Mouse (Mus musculus) left cerebral cortex, postnatal 10 days (tissue): ENCODE data around the gene Gimap7. TPM values are rescaled to one million over a fixed set of nuclear protein-coding genes. Genes with fewer than 3 reads are reported as not detected.
"Not testable (repeated sequence)": the region's sequence is repeated elsewhere in the genome, so short reads cannot be mapped to it uniquely, and the experiment has no call there.

ENCODE experiments used
- DNase-seq, 2 experiments: peaks; one replicate each; pipeline ENCODE4 v3.0.0; 2021 to 2022; ENCODE audit warnings: low spot score in 2 of 2, mixed read lengths in 1 of 2; ENCODE audit errors: extremely low spot score in 1 of 2
- intact Hi-C: fragments of 180-260 bp; cut with DNase I; formaldehyde crosslinking; loops from one replicate; pipeline ENCODE4 v1.15.1; 2025
- total RNA-seq, 2 experiments: library from RNA; stranded (reverse); gene quantifications; 2 replicates each; pipeline ENCODE4 v1.2.3; 2021

Gene Gimap7
- not detected for total RNA-seq

DNA sequence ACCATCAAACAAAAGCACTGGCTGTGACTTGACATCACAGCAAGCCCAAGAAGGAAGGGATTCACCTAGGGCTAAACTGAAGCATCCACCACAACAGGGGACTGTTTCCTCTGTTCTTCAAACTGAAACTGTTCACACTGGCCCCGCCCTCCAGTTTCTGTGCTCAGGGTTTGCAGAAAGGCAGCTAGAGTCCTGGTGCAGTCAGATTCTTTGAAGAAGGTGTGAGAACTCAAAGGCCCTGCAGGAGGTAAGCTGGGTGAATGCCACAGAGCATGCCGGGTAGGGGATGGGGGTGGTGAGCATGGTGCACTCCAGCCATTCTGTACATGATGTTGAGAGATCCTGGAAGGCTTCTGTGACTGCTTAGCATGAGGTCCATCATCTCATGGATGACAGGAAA is at the start of gene Gimap7, which contains the start of gene Gm28053:
Gene Gimap7, plus strand, starts transcription at position 167 of the 400 bp plus-strand sequence.
Gene Gm28053, plus strand, starts transcription at position 153 of the 400 bp plus-strand sequence.
- intact Hi-C loops: no loop called here
- DNase-seq: no peak

DNA sequence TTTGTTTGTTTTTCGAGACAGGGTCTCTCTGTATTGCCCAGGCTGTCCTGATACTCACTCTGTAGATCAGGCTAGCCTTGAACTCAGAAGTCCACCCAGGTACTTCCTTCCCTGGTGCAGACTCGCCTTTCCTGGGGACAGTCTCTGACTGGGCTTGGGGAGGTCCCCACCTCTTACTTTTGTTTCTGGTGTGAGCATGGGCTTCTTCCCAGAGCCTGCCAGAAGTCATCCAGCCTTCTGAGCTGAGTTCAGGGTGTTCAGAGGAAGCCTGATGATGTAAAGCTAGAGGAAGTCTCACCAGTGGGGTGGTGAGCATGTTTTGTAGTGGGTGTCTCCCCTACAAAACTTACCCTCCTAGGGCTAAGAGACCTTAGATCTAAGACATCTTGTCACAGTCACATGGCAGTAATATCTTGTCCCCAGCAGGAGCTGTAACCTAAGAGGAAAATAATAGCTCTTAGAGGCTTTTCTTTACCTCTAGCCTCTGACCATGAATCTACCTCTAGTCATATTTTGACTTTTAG is 48.9 kb upstream of the Gimap7 start:
- intact Hi-C loops: no loop called here

DNA sequence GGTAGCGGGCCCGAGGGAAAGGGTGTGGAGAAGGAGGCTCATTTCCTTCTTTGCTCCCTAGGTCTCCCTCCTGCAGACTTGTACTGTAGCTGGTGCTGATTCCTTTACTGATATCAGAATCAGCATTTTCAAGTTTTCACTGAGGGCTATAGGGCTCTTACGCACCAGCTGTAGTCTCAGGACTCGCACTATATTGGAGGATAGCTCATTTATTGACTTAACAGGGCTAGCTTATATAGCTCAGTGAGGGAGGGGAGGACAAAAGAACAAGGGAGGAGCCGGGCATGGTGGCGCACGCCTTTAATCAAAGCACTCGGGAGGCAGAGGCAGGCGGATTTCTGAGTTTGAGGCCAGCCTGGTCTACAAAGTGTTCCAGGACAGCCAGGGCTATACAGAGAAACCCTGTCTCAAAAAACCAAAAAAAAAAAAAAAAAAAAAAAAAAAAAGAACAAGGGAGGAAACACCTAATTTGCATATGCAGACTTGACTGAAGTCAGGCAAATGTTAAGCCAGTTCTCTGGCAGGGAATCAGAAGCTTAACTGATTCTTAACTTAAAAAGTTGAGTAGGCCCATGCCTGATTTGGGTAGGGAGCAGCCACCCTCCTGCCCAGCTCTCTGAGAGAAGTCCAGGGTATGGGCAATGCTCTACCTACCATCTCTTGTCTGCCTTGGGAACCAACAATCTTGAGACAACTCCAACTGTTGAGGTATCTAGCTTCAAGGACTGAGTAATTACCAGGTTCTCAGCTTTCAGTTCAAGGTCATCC is 43.9 kb upstream of the Gimap7 start:
- DNase-seq: no peak
- intact Hi-C loops: no loop called here

More for the DNA sequence above, 48.9 kb upstream of the Gimap7 start:
- no peak for DNase-seq

DNA sequence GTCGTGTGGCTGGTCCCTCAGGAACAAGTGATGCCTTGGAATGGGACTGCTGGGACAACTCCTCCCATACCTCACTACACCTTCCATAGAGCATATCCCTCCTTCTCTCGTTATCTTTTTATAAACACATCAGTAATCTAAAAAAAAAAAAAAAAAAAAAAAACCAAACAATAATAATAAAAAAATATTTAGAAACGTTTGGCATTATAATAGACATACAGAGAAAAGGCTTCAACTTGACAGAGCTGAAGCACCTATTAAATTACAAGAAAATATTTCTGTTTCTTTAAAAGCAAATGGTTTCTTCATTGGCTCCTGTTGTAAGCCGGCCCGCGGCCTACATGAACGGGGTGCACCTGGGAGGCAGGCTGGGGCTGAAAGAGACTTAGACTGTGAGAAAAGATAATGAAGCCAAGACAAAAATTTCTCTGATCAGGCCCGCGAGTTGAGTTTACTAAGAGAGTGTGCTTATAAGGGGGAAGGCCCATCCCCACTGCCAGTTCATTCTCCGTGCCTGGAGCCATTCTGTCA is 43.0 kb upstream of the Gimap7 start:
- intact Hi-C loops: no loop called here
- no peak for DNase-seq

DNA sequence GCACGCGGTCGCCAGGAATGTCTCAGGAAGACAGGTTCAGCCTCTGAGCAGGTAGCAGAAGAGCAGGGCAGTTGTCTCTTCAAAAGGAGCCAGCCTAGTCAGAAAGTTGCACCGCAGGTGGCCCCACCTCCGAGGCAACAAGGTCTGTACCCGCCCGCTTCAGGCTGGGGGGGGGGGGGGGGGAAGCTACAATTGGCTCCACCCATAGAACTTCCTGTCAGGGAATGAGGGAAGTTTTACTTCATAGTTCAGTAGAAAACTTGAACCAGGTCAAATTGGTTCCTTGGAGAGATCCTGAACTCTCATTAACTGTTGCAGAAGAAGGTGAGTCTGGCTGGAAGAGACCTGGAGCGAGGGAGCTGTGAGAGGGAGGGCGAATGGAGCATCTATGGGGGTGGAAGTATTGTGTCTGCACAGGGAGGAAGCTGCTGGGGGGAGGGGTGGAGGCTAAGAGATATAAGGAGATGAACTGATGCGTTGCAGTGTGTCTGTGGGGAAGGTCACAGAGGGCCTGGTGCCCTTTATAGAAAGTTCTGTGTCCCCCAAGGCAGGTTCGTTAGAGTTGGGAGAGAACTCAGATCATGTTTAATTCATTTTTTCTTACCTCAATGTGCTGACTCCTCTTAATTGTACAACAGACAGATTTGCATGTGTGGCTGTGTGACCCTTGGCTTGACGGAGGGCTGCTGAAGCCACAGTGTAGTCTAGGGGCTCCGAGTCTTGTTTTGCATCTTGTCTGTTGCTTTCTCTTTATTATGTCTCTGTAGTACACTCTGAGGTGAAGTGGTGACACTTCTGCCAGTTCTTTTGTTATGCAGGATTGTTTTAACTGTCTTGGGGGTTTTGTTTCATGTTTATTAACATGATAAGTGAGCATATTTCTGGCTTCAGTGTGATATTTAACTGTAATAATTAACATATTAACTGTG is 42.2 kb upstream of the Gimap7 start, which contains the start of gene Gimap9:
Gene Gimap9, plus strand, starts transcription at position 199 of the 929 bp plus-strand sequence.
- intact Hi-C loops: no loop called here
- peak in 1 of 2 experiments; percentile 36 for DNase-seq

DNA sequence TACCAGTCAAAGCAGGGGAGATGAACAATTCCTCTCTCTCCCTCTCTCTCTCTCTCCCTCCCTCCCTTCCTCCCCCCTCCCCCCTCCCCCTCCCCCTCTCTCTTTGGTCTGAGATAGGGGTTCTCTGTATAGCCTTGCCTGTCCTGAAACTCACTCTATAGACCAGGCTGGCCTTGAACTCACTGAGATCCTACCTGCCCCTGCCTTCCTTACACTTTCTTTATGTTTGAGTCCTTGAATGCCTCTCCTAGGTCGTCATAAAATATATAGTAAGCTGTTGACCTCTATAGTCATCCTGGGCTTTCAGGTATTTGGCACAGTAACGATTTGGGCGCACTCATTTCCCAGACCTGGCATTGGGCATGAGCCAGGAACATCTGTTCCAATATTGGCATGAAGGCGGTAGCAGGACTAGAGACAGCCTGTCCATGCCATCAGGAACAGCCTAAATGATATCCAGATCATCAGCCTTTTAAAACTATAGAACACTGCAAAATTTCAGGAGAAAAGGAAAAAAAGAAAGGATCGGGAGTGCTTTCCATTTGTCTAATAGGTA is 41.5 kb upstream of the Gimap7 start:
- intact Hi-C loops: no loop called here
- no peak for DNase-seq

DNA sequence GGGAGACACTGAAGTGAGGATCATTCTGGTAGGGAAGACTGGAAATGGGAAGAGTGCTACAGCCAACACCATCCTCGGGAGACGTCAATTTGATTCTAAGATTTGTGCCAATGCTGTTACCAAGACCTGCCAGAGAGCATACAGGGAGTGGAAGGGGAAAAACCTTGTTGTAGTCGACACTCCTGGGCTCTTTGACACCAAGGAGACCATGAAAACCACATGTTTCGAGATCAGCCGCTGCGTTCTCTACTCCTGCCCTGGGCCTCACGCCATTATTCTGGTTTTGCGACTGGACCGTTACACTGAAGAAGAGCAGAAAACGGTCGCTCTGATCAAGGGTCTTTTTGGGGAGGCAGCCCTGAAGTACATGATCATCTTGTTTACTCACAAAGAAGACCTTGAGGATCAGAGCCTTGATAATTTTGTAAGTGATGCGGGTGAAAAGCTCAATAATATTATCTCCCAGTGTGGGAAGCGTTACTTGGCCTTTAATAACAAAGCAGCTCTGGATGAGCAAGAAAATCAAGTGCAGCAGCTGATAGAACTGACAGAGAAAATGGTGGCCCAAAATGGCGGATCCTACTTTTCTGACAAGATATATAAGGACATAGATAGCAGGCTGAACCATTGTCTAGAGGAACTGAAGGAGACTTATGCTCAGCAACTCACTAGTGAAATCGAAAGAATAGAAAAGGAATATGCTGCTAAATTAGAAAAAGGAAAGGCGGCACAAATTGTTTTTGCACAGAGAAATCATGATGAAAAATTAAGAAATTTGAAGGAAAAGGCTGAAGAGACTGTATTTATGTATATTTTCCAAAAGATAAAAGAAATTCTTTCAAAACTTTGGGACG is 40.7 kb upstream of the Gimap7 start:
- DNase-seq: no peak
- intact Hi-C loops: no loop called here

DNA sequence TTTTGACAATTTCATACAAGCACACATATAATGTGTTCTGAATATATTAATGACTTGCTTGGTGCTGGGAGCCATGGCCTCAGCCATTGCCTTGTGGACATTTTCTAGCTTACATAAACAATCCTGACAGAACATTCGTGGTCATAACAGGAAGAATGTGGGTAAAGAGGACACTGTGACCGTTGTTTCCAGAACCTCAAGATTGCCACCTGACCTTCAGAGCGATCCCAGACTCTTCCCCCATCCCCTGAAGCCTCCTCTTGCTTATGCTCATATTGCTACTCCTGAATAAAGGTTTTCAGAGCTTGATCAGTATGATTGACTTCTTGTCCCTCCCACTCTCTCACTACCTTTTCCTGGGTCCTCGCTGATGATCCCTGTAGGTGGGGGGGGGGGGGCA is 40.0 kb upstream of the Gimap7 start:
- intact Hi-C loops: no loop called here
- DNase-seq: no peak

DNA sequence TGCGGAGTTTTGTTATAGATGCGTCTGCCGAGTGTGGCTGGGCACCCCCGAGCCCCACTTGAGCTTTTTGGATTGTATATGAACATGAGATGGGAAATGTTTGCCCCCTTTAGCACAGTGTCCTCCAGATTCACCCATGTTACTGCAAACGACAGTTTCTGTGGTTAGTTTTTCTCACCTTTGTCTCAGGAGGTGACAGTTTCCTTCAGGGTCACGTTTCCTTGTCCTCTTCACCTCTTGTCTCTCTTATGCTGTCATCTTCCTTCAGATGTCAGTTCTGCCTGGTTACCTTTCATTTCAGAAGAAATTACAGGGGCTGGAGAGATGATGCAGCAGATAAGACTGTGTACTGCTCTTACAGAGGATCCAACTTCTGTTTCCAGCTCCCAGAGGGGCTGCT is 38.7 kb upstream of the Gimap7 start:
- intact Hi-C loops: no loop called here
- no peak for DNase-seq

DNA sequence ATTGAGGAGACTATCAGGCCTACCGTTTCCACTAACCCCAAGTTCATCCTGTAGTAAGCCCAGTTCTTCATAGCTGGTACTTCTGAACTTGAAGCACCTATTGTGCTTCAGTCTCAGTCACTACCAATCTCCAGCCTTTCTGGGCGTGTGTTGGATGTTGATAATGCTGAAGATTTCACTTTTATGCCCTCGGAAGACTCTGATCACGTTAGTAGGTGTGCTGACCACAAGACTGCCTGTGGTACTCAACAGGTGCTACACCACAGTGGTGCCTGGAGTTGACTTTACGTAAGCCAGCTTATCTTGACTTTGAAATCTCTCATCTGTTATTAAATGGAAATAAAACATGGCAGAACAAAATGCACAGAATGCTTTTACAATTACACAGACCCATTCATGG is 38.0 kb upstream of the Gimap7 start:
- DNase-seq: no peak
- intact Hi-C loops: no loop called here

DNA sequence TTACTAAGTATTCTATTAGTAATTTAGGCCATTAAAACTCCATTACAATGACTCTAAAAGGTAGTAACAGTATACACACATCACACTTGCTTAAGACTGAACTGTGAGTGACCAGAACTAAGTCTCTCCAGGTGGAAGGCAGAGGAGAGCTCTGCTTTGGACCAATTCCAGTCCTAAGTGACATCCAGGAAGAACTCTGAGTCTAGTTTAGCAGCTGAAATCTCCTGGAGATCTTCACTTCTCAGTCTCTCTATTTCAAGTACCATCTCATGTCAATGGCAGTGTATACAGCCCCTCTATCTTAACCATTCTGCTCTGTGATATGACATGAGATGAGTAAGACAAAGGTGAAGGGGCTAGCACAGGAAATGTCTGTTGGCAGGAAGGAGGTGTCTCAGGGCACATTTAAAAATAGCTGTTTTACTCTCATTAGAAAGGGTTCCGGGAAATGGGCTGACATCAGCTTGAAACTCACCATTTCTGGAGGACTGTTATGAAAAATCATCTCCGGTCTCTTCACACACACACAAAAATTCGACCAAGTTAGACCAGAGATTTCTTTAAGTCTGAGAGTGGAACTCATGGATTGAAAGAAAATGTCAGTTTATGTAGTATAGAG is 36.8 kb upstream of the Gimap7 start:
- intact Hi-C loops: no loop called here
- no peak for DNase-seq

DNA sequence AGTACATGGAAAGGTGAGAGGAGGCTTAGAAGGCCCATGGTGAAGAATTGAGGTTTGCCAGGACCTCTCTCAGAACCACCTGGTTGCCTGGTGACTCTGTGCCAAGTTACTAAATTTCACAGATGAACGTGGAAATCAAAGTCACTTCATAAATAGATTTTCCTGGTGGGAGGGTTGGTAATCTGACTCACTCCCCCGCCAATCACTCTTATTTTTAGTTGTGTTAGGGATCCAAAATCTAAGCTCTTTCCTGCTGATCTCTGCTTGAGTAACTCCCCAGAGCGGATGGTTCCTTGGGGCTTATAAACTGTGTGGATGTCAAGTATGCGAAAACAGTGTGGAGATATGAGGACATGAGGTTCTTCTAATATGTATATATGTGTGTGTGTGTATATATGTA is 36.1 kb upstream of the Gimap7 start:
- DNase-seq: no peak
- intact Hi-C loops: no loop called here

DNA sequence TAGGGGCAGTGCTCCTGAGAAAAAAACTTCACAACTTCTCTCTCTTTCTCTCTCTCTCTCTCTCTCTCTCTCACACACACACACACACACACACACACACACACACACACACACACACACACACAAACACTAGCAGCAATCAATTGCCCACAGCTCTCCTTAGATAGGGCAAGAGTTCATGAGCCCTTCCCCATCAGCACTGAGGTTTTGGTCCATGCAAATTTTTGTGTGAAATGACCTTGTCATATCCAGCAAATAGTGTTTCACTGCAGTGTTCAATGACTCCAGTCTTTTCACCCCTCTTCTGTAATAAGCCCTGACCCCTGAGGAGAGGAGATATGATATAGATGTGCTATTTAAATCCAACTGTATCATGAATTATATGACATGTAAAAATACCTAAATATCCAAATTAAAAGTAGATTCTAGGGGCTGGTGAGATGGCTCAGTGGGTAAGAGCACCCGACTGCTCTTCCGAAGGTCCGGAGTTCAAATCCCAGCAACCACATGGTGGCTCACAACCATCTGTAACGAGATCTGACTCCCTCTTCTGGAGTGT is 35.1 kb upstream of the Gimap7 start:
- intact Hi-C loops, DNase-seq: not testable (repeated sequence)

DNA sequence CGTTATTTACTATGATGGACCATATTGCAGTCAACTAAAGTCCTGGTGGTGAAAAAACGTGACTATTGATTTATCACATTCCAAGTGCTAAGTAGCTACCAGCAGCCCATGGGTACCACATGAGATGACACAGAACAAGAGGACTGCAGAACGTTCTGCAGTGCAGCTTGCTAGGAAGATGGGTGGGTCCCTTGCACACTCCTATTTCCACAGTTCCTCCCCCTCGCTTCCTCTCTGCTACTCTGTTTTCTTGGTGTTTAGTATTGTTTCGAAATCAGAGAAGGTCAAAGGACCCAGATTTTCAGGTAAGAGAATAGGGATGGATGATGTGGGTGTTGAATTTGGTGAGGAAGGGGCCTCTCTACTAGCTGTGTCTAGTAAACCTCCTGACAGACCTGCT is 34.1 kb upstream of the Gimap7 start, which contains the start of gene Gimap4:
Gene Gimap4, plus strand, starts transcription at position 231 of the 400 bp plus-strand sequence.
- intact Hi-C loops: no loop called here
- DNase-seq: no peak

DNA sequence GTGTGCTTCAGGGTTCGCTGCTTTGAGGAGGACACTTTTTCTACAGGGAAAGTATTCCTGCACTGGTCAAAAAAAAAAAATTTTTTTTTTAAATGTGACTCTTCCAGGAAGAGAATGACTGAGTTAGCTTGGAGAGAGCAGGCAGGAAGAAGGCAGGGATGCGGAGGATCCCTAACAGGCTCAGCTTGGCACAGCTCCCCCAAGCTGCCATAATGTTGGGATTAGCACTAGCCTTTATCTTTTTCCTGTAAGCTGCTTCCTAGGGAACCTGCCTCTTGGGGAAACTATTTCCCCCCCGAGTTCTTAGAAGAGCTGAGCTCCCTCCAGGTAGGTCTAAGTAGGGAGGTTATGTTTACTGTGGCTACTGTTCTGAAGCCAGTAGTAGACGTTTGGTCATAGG is 33.6 kb upstream of the Gimap7 start:
- no peak for DNase-seq
- intact Hi-C loops: no loop called here

DNA sequence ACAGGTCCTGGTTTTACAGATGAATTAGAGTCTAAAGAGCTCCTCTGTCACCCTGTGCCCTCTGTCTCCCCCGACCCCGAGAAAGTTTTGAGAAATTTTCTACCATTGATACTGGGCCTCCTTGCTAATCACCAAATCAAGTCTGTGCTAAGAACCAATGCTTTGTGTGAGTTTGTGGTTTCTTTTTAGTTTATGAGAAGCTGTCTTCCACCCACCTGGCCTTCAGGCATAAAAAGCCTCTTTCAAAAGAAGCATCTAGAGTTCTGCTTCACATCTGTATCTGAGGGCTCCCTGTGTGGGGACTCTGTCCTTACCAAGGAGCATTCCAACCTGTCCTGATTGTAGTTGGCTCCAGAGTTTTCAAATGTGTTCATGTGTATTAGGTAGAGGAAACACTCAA is 33.2 kb upstream of the Gimap7 start:
- no peak for DNase-seq
- intact Hi-C loops: no loop called here
